Mouse (Mus musculus): ENCODE measurements around the gene Rac2.

Gene Rac2

DNA sequence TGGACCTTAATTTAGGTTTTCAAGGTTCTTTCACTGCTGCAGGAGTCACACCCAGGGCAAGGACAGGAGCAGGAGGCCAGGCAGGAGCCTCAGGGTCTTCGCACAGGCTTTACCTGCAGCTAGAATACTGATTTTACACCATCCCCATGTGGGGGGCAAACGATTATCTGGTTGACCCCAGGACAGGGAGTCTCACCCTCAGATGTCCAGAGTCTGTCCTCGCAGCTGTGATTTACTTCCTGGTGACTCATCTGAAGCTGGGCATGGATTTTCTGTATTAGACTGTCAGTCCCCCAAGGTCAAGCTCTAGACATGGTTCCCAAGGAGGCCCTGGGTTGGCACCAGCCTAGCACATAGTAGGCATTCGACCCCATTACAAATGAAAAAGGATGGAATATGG lies 26.5 kb downstream of the Rac2 start:
- no peak for DNase-seq

DNA sequence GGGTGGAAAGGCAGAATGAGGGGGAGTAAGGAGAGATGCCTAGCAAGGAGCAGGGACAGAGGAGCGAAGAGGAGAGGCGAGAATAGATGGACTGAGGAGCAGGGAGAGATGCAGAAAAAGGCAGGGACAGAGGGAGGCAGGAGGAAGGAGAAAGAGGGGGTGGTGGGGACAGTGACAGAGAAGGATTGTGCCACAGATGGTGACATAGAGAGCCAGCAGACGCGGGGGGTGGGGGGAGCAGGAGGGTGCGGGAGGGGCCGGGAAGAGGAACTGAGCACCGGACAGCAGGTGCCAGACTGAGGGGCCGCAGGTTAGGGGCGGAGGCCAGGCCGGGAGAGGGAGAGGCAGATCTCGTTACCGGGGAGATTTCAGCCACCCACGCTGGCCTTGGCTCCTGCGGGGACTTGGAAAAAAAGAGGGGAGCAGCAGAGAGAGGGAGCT lies 28.0 kb downstream of the Rac2 start, which contains the start of gene Sstr3:
Sstr3 (minus strand) TSS at position 125 of the 441 bp plus-strand sequence.
- DNase-seq = peak; percentile 53

- no peak for DNase-seq
These were observed 28.5 kb downstream of the Rac2 start for GRCm38 (mm10) chr15:78544041-78544440.

- peak; percentile 44 for DNase-seq
These were observed 29.7 kb downstream of the Rac2 start for GRCm38 (mm10) chr15:78542767-78543303.

DNA sequence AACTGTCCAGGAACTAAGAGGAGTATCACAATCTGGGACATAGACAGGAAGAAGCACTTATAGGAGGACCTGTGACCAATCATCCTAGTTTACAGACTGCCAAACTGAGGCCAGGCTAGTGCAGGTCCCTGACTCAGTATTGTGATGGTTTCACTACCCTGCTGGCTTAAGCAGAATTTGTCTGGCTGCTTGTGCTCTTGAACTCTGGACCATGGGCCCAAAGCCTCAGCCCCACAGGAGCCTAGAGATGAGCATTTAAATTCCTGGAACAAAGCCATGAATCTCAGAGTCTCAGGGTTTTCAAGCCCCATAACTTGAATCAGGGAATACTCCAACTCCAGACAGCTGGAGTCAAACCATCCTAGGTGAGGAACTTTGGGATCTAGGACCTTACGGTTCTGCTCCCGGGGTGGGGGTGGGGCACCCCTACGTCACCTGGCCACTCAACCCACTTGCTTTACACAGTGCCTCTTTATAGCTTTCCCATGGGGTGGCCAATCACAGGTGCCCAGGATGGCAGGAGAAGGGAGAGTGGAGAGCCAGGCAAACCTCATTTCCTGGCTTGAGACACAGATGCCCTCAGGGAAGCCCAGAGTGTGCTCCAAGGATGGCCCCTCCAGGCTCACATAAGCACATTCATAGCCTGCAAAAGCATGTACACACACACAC lies 30.4 kb downstream of the Rac2 start:
- no peak for DNase-seq

- no peak for DNase-seq
These were observed 31.0 kb downstream of the Rac2 start for GRCm38 (mm10) chr15:78541606-78542005.

DNA sequence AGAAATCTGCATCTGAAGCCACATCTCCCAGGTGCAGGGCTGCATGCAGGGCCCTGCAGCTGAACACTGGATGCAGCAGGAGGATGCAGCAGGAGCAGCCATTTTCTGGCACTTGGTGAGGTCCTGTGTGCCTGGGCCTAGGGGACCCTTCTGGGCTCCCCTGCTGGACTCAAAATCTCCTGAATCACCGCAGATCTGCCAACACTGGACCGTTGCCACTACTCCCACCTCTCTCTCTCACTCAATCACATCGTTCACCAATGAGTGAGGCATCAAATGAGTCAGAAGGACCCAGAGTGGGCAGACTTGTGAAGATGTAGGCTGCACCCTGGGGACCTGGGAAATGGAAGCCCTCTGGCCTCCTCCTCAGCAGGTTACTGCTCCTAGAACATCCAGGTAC lies 31.5 kb downstream of the Rac2 start:
- DNase-seq = no peak

DNA sequence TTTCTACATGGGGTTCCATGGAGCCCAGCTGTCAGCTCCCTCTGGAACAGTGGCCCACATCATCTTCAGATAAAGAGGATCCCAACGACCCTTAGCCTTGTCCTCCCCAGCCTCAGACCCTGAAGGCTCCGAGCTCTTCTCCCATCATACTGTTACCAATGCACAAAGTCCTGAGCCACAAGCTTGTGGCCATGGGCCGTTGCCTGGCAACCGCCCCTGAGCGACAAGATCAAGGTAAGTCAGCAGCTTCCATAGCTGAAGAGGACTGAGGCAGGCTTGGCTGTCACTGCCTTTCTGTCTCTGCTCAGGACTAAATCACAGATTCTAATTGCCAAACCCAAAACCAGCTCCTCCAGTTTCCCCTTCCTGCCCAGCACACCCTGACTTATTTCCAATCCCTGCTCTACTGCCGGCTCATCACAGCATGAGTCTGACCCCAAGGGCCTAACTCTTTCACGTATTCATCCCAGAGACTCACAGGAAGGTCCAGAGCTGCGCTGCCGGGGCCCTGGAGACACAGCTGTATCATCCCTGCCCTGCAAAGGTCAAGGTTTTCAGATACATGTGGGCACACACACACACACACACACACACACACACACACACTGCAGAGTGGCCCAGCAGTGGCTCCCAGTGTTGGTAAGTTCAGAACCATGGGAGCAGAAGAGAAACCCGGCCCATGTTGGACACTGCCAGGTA lies 36.7 kb downstream of the Rac2 start:
- DNase-seq = no peak

GRCm38 (mm10) chr15:78533346-78533835 lies 39.2 kb downstream of the Rac2 start:
- DNase-seq = no peak

DNA sequence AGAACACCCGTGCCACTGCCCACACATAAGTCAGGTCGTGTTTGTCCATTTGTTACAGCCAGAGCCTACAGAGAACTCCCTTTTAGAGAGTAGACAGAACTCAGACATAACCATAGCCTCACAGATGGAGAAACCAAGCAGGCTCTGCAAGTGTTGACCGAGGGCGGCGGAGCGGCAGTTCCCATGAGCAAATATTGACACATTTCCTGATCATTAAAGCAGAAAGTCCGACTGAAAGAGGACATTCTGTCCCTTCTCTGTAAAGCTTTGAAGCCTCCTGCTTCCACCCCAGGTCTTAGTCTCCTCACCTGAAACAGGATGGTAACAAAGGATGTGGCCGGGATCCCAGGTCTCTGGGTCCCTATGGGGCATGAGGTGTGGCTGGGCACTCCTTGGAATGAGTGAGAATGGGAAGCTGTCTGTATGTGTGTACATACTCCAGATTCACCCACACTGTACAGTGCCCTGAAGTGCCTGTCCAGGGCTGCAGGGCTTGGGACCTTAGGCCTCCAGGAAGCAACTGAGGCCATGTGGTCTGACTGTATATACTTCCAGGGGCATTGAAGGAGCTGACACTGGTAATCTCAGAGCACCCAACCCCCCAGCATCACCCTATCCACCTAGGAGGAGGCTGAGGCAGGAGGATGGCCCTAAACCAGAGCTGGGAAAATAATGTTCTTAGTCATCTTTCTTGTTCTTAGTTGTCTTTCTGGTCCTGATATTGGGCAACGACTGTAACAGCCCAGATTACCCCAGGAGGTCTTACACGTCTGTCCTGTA lies 39.8 kb downstream of the Rac2 start:
- no peak for DNase-seq

GRCm38 (mm10) chr15:78531901-78532469 lies 40.6 kb downstream of the Rac2 start:
- peak; percentile 100 for DNase-seq

DNA sequence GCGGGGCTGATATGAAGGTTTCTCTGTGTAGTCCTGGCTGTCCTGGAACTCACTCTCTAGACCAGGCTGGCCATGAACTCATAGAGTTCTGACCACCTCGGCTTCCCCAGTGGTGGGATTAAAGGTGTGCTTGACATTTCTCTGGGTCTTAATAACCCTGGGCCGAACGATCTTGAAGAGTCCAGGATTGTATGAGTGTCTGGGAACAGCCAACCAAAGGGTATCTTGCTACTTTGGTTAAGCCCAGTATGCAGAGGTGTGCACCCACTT lies 41.2 kb downstream of the Rac2 start:
- DNase-seq = no peak

DNA sequence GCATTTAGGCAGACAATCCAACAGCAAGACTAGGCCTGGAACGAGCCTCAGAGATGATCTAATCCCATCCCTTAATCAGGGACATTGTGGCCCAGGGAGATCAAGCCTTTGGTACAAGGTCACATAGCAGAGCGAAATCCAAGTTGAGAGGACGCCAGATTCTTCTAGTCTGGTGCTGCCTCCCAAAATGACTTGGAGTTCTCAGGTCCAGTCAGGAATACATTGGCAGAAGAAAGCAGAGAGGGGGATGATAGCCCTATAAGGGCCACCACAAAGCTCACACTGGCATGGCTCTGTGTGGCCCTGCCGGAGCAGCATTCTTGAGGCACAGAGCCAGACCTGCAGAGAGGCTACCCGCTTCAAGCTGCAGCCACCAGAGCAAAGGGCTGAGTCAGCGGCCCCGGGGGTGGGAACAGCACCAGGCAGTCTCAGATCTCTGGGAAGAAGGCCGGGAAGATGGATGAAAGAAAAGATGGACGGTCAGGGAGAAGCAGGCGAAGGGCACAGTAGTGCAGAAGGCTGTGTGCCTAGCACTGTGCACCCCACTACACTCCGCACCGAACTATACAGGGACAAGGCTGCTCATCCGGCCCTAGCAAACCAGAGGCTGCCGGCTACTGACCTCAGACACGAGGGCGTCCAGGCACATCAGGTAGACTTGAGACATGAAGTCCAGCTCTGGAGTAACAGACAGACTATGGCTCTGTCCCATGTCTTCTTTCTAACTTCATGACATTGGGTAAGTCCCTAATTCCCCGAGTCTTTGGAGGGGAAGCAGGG lies 41.7 kb downstream of the Rac2 start, which contains the start of gene C1qtnf6:
C1qtnf6 (minus strand) TSS at position 746 of the 780 bp plus-strand sequence.
- no peak for DNase-seq

DNA sequence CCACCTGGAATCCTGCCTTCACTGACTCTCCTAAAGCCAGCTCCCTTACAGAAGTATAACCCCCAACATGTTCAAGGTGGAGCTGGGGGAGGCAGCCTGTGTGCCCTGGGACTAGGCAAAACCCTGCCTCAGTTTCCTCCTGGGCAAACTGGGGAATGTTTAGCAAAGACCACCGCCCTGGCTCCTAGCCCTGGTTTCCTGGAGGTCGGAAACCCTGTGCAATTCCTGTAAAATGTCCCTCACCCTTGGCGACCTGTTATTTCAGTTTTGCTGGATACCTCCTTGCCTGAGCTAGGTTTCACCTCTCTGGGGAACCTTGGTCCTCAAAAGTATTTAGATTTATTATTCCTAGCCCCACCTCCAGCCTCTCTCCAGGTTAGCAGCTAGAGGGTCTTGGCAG lies 42.4 kb downstream of the Rac2 start:
- no peak for DNase-seq

- DNase-seq = peak; percentile 66
These were observed 43.1 kb downstream of the Rac2 start for GRCm38 (mm10) chr15:78529428-78529990.

DNA sequence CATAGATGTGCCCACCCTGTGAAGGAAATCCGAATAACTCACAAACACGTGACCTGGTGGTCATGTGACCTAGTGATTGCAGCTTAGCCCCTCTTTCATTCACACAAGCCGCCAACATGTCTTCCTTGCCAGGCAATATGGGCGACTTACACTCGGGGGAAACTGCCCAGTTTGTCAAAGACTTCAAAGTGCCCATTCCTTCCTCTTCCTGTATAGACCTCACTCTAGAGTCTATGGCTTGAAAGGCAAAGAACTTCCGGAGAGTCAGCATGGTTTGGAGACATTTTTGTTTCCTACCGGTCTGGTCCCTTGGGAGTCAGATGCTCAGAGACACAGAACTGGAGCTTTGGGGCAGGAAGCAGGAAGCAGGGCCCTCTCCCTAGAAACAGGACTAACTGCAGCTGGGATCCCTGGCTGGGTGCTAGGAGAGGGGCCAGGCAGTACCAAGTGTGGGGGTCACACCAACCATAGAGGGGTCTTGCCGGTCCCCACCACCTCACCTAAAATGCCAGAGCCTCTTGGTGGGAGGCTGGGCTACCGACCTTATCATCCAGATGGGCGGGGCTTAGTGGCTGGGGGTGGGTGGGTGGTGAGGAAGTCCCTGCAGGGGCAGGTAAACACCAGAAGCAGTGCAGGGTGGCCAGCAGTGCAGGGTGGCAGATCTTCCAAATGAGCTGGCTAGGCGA lies 43.7 kb downstream of the Rac2 start:
- DNase-seq = no peak

DNA sequence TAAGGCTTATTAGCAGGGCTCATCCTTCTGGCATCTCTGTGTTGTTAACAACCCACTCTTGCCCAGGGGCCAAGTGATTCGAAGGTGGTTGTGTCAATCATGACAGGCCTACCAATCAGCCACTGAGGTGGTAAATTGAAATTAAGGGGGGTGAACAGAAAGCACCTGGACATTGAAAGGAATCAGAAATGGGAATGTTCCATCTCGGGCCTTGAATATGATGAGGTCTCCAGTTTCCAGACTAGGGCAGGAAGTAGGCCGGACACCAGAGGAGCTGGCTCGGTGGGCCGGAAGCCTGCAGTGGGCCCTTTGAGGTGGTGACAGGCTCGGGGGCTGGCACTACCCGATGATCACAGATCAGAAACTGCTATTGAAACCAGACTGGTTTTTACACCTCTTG lies 44.6 kb downstream of the Rac2 start:
- DNase-seq = peak; percentile 60

DNA sequence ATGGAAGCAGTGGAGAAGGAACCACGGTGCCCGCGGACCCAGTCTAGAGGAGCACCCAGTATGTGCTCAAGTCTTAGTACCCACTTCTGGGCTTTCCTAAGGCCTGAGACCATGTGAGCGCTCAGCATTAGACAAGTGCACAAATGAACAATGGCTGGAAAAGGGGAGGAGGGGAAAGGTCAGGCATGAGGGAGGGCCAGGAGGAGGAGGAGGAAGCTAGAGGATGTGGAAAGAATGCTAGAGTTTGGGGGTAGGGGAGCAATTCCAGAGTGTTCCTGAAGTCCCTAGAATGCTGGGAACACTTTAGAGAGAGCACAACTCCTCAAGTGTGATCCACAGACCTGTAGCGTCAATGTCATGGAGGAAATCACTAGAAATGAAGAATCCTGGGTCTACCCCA lies 48.4 kb downstream of the Rac2 start:
- DNase-seq = no peak

DNA sequence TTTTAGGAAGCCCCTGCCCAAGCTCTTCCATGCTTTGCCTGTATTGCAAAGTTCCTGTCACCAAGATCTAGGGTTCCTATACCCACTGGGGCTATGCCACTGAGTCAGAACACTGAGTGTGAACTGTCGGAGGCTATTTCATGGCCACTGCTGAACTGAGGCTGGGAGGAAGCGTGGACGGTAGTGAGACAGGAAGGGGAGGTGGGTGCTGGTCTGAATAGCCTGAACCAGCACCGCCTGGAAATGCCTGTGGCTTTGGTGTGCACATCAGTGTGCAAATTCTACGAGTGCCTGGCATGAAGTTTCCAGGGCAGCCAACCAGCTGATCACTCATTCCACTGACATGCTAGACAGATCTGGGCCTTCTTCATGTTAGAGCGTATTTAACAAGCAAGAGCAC lies 50.7 kb downstream of the Rac2 start:
- no peak for DNase-seq

DNA sequence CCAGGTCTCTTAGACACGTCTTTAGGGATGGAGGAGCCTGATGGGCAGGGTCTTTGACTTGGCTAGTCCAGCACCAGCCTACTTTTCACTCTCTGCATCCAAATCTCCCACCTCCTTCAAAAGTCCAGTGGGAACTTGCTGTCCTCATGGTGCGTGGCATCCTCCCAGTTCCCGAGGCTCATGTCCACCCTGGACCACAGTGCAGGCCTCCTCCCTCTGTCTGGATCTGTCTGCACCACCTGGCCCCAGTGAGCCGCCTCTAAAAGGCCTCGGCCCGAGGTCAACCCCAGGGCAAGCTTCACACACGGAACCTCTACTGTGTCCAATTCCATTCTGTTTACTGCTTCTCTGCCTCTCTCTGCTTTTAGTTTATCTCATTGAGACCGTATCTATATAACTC lies 51.3 kb downstream of the Rac2 start:
- DNase-seq = no peak

GRCm38 (mm10) chr15:78520112-78520715 lies 52.4 kb downstream of the Rac2 start:
- no peak for DNase-seq
